Mouse (Mus musculus) ES-E14 (cell line): ENCODE results near the gene Auh. TPM values are rescaled to one million over a fixed set of nuclear protein-coding genes. Genes with fewer than 3 reads are reported as not detected.

Experiments
- DNase-seq: peaks from one replicate; pipeline ENCODE4 v3.0.0-alpha.2; 2013; ENCODE audit warnings: low read depth, low spot score
- H3K27ac ChIP-seq: 2 replicates; pipeline ENCODE4 v1.5.1; 2012; ENCODE audit warnings: low read depth, mild to moderate bottlenecking, low read length, moderate library complexity, mixed read lengths; ENCODE audit not compliant: poor library complexity, insufficient read depth, severe bottlenecking
- H3K36me3 ChIP-seq: 2 replicates; pipeline ENCODE4 v1.6.1; 2012; ENCODE audit warnings: mild to moderate bottlenecking, low read length, moderate library complexity, mixed read lengths; ENCODE audit not compliant: control insufficient read depth, poor library complexity, insufficient read depth, severe bottlenecking
- H3K4me1 ChIP-seq, 2 experiments: fragments of 150-350 bp in 1 of 2; sonication (generic) in 1 of 2; 2 replicates each; pipeline ENCODE4 v1.6.1; 2012; ENCODE audit warnings: low read length in 2 of 2, mild to moderate bottlenecking in 1 of 2, mixed read lengths in 1 of 2; ENCODE audit not compliant: control insufficient read depth in 2 of 2, insufficient read depth in 2 of 2, poor library complexity in 1 of 2
- H3K4me3 ChIP-seq, 2 experiments: fragments of 150-350 bp in 1 of 2; sonication (generic) in 1 of 2; 2 replicates each; pipeline ENCODE4 v1.5.1; 2012; ENCODE audit warnings: low read length in 2 of 2, low read depth in 1 of 2, mild to moderate bottlenecking in 1 of 2, mixed read lengths in 1 of 2; ENCODE audit not compliant: insufficient read depth in 1 of 2, poor library complexity in 1 of 2, severe bottlenecking in 1 of 2
- H3K9ac ChIP-seq: 2 replicates; pipeline ENCODE4 v1.6.1; 2012; ENCODE audit warnings: low read depth, mild to moderate bottlenecking, low read length, mixed read lengths; ENCODE audit not compliant: poor library complexity, insufficient read depth, severe bottlenecking
- H3K9me3 ChIP-seq: fragments of 150-350 bp; sonication (generic); 2 replicates; pipeline ENCODE4 v1.6.1; 2012; ENCODE audit warnings: low read depth, mild to moderate bottlenecking, low read length; ENCODE audit not compliant: control insufficient read depth, insufficient read depth
- CHD2 ChIP-seq: IDR thresholded peaks from 2 replicates; pipeline ENCODE4 v1.6.1; 2014; ENCODE audit warnings: mild to moderate bottlenecking, low read depth, low read length, inconsistent platforms
- HCFC1 ChIP-seq: IDR thresholded peaks from 2 replicates; pipeline ENCODE4 v1.6.1; 2012; ENCODE audit warnings: low read length, inconsistent platforms, borderline replicate concordance; ENCODE audit not compliant: insufficient read depth
- MAFK ChIP-seq: IDR thresholded peaks from 2 replicates; pipeline ENCODE4 v1.6.1; 2014; ENCODE audit warnings: mild to moderate bottlenecking, low read depth, low read length, inconsistent platforms; ENCODE audit not compliant: insufficient read depth
- ZC3H11A ChIP-seq: IDR thresholded peaks from 2 replicates; pipeline ENCODE4 v1.6.1; 2012; ENCODE audit warnings: low read depth, mild to moderate bottlenecking, inconsistent platforms, low read length, borderline replicate concordance
- ZNF384 ChIP-seq: IDR thresholded peaks from 2 replicates; pipeline ENCODE4 v1.6.1; 2012; ENCODE audit warnings: low read depth, low read length, inconsistent platforms
- in situ Hi-C, 2 experiments: fragments of 600-800 bp; cut with MboI; formaldehyde crosslinking; loops; one replicate each; pipeline ENCODE4 v1.15.1; 2025; ENCODE audit warnings: low sequenced_read_pairs in 2 of 2, inconsistent platforms in 1 of 2; ENCODE audit not compliant: unreplicated experiment in 2 of 2
- total RNA-seq: library from RNA; depleted of rRNA; stranded (reverse); fragments of 300-350 nt; gene quantifications from 2 replicates; pipeline ENCODE4 v1.2.3, GENCODE M21; 2012; rRNA removed

Gene Auh
- total RNA-seq, result 14.5 and 16.8 TPM in 2 replicates

- no peak for TF ChIP-seq ZNF384
- 0 out of 2 replicates have a peak, but pooled peaks have one; percentile 15 for TF ChIP-seq HCFC1
- TF ChIP-seq CHD2, result no peak
- no peak for TF ChIP-seq ZC3H11A
- no peak for TF ChIP-seq MAFK
- in situ Hi-C loops, result no loop called here
- peak; percentile 80 for DNase-seq
- Histone ChIP-seq H3K9ac (peak within 1 kb of the TSS; percentile 84), H3K4me1 (peaks cover 0 to 5% of the 10 kb centered on the region in 2 experiments; a peak in 1 of 4 replicates), H3K4me3 (peak within 1 kb of the TSS; percentile 80 to 90), H3K36me3 (no peaks in the 10 kb centered on the region), H3K27ac (peak within 1 kb of the TSS; percentile 50; the same call in 1 of the 2 replicates), H3K9me3 (no peaks in the 10 kb centered on the region)
These were observed at the start of gene Auh for GRCm38 (mm10) chr13:52929209-52930171. Gene Auh, minus strand, starts transcription at chr13:52929681.

- peaks cover 0 to 2% of the 10 kb centered on the region in 2 experiments; a peak in 2 of 4 replicates for H3K4me1 ChIP-seq
- in situ Hi-C loops, result loop anchor here in 1 of 2 experiments (25.0 kb wide), 1 partner anchor 266 kb away; no protein-coding TSS in a partner anchor
- peak overlapping the region; percentile 15; the same call in 1 of the 2 replicates for H3K9ac ChIP-seq
- H3K4me3 ChIP-seq, result peak overlapping the region; percentile 23 to 59; a peak in 3 of 4 replicates
- TF ChIP-seq MAFK (no peak), ZC3H11A (no peak), ZNF384 (no peak), CHD2 (no peak), HCFC1 (no peak)
- H3K27ac ChIP-seq, result no peak overlapping the region
- DNase-seq, result no peak
- no peaks in the 10 kb centered on the region for H3K9me3 ChIP-seq
- no peaks in the 10 kb centered on the region for H3K36me3 ChIP-seq
These were observed 49.0 kb upstream of the Auh start for GRCm38 (mm10) chr13:52978321-52978981.

DNA sequence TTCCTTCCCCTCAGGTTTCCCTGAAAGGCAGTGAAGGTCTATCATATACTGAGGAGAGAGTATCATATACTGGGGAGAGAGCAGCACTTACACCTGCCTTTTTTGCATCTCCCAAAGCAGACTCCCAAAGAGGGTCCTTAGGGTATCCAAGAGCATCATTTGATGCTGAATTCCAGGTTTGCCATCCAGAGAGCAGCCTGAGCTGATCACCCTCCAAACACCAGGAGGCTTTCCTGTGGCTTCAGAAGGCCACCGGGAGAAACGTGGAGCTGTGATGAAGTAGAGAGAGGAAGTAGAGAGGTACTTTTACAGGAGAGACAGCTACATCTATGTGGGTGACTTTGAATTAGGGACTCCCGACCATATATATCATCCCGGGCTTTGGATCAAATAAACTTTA, 48.3 kb upstream of the Auh start:
- in situ Hi-C loops, result loop anchor here in 1 of 2 experiments (25.0 kb wide), 1 partner anchor 265 kb away; no protein-coding TSS in a partner anchor
- DNase-seq, result no peak
- H3K9me3 ChIP-seq, result no peaks in the 10 kb centered on the region
- no peak for TF ChIP-seq MAFK
- no peak for TF ChIP-seq CHD2
- TF ChIP-seq HCFC1, result no peak
- no peak for TF ChIP-seq ZNF384
- H3K4me3 ChIP-seq, result no peak overlapping the region
- no peaks in the 10 kb centered on the region for H3K36me3 ChIP-seq
- peaks cover 0 to 2% of the 10 kb centered on the region in 2 experiments; a peak in 2 of 4 replicates for H3K4me1 ChIP-seq
- H3K9ac ChIP-seq, result no peak overlapping the region
- H3K27ac ChIP-seq, result no peak overlapping the region

DNA sequence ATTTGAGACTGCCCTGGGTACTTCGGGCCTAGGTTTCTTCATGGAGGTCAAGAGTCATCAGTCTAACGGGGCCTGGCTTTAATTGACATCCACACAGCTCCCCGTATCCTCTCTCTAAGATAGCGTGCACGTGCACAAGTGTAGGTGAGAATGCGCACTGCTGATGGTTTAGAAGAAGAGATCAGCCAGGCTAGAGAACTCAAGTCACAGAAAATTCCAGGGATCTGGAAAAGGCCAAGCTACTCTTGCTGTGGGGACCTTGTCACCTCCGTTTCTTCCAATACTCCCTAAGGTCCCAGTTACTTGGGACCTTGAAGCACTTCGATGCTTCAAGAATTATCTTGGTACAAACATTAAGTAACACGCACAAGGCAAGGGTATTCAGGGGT, 47.7 kb upstream of the Auh start:
- Histone ChIP-seq H3K36me3 (no peaks in the 10 kb centered on the region), H3K9me3 (no peaks in the 10 kb centered on the region), H3K27ac (no peak overlapping the region), H3K4me3 (no peak overlapping the region), H3K4me1 (peaks cover 0 to 2% of the 10 kb centered on the region in 2 experiments; a peak in 2 of 4 replicates), H3K9ac (no peak overlapping the region)
- TF ChIP-seq ZNF384 (no peak), ZC3H11A (no peak), CHD2 (no peak), HCFC1 (no peak), MAFK (no peak)
- DNase-seq, result no peak
- in situ Hi-C loops, result loop anchor here in 1 of 2 experiments (25.0 kb wide), 1 partner anchor 265 kb away; no protein-coding TSS in a partner anchor
